Mouse (Mus musculus) intestine, embryonic 14.5 days (tissue): ENCODE measurements around the gene Abcc4. TPM values are rescaled to one million over a fixed set of nuclear protein-coding genes. Genes with fewer than 3 reads are reported as not detected.

Experiments used
- ATAC-seq: fragments of 200-750 bp; cut with Nextera tagmentation; replicated peaks from 2 replicates; pipeline ENCODE4 v1.8.0; 2017; ENCODE audit warnings: low read depth, moderate number of reproducible peaks, moderate TSS enrichment, moderate library complexity; ENCODE audit not compliant: low FRiP score, low TSS enrichment
- DNase-seq: peaks from one replicate; pipeline ENCODE4 v3.0.0-alpha.2; 2018; ENCODE audit warnings: low spot score
- H3K27ac ChIP-seq: fragments of 300-500 bp; sonication (generic); 2 replicates; pipeline ENCODE4 v1.5.1; 2014; ENCODE audit warnings: low read depth, mild to moderate bottlenecking, control low read depth
- H3K27me3 ChIP-seq: fragments of 300-500 bp; sonication (generic); replicated peaks from 2 replicates; pipeline ENCODE4 v1.6.1; 2014; ENCODE audit warnings: low read length, control low read depth; ENCODE audit not compliant: control insufficient read depth, insufficient read depth
- H3K36me3 ChIP-seq: fragments of 300-500 bp; sonication (generic); 2 replicates; pipeline ENCODE4 v1.6.1; 2014; ENCODE audit warnings: low read length, control low read depth; ENCODE audit not compliant: control insufficient read depth, insufficient read depth
- H3K4me1 ChIP-seq: fragments of 300-500 bp; sonication (generic); replicated peaks from 2 replicates; pipeline ENCODE4 v1.6.1; 2014; ENCODE audit warnings: low read length, control low read depth, mixed read lengths; ENCODE audit not compliant: control insufficient read depth, insufficient read depth
- H3K4me2 ChIP-seq: fragments of 300-500 bp; sonication (generic); 2 replicates; pipeline ENCODE4 v1.6.1; 2014; ENCODE audit warnings: low read length
- H3K4me3 ChIP-seq: fragments of 300-500 bp; sonication (generic); 2 replicates; pipeline ENCODE4 v1.5.1; 2014; ENCODE audit warnings: low read depth, low read length, control low read depth, mixed read lengths
- H3K9ac ChIP-seq: fragments of 300-500 bp; sonication (generic); 2 replicates; pipeline ENCODE4 v1.6.1; 2014; ENCODE audit warnings: mild to moderate bottlenecking, low read length
- H3K9me3 ChIP-seq: fragments of 300-500 bp; sonication (generic); 2 replicates; pipeline ENCODE4 v1.6.1; 2016; ENCODE audit warnings: low read length, control low read depth; ENCODE audit not compliant: control insufficient read depth
- WGBS: fragments of 180-500 bp; shearing (Covaris S2); extraction: QIAGEN DNeasy Blood & Tissue Kit; methylation state at CpG from one replicate; pipeline ENCODE4 v1.1.7; 2014; 5-methylcytosine and 5-hydroxymethylcytosine counted together
- polyA plus RNA-seq: library from polyadenylated mRNA; unstranded; fragments of >200 nt; fragmentation: Nextera tagmentation; extraction: Ambion mirVana; gene quantifications from 2 replicates; pipeline ENCODE4 v1.2.1, GENCODE M21; 2014

Abcc4 gene
- polyA plus RNA-seq, 1 experiment from 2014 or later, result 4.4 TPM

DNA sequence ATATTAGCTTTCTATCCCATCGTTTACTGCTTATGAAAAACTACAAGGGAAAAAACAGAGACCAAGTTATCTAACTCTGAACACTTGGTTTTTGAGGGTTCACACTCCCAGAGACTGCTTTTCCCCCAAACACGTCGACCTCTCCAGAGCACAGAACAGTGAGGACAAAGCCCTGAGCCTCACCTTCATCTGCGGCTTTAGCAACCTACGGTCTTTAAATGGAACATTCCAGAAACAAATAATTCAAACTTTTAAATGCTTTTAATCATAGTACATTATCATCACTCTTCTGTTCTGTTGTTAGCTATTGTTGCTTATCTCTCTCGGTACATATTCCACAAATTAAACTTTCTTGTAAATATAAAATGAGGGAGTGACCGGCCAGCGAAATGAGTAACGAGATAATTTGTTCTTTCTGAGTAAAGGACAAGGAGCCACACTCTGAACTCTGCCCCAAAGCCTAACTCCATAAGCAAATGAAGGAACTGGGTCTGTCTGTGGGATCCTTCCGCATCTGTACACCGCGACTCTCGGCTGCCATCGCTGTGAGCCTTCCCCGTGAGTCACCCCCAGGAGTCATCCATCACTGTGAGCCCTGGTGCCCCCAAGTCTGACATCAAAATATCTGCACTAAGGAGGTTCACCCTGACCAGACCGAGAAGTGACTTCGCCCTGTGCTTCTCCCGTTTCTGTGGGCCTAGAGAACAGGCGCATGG is 126.8 kb downstream of the Abcc4 start:
- H3K4me1 ChIP-seq, result no peaks in the 10 kb centered on the region
- no peaks in the 10 kb centered on the region for H3K36me3 ChIP-seq
- no peak overlapping the region for H3K4me2 ChIP-seq
- 81% methylated on average over 19 of the region's 19 CpGs for WGBS
- DNase-seq, result no peak
- H3K9ac ChIP-seq, result no peak overlapping the region
- no peaks in the 10 kb centered on the region for H3K9me3 ChIP-seq
- H3K4me3 ChIP-seq, result no peak overlapping the region
- ATAC-seq, result no peak
- H3K27me3 ChIP-seq, result no peaks in the 10 kb centered on the region
- no peak overlapping the region for H3K27ac ChIP-seq

DNA sequence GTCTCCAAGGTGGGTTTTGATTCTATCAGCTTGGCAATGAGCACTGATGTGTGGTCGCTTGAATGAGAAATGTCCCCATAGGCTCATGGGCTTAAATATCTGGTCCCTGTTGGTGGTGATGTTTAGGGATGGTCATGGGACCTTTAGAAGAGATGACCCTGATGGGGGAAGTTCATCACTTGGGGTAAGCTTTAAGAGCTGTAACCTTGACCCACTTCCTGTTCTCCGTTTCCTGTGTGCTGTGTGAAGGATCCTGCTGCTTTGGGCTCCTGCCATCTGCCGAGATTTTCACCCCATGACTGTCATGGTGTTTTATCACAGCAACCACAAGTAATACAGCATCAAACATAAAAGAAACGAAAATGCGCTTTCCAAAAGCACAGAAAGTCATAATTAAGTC is 128.1 kb downstream of the Abcc4 start:
- Histone ChIP-seq H3K4me3 (no peak overlapping the region), H3K36me3 (no peaks in the 10 kb centered on the region), H3K27ac (no peak overlapping the region), H3K27me3 (no peaks in the 10 kb centered on the region), H3K4me1 (no peaks in the 10 kb centered on the region), H3K9ac (no peak overlapping the region), H3K4me2 (no peak overlapping the region), H3K9me3 (no peaks in the 10 kb centered on the region)
- no peak for DNase-seq
- 83% methylated on average over 5 of the region's 5 CpGs for WGBS
- ATAC-seq, result no peak

DNA sequence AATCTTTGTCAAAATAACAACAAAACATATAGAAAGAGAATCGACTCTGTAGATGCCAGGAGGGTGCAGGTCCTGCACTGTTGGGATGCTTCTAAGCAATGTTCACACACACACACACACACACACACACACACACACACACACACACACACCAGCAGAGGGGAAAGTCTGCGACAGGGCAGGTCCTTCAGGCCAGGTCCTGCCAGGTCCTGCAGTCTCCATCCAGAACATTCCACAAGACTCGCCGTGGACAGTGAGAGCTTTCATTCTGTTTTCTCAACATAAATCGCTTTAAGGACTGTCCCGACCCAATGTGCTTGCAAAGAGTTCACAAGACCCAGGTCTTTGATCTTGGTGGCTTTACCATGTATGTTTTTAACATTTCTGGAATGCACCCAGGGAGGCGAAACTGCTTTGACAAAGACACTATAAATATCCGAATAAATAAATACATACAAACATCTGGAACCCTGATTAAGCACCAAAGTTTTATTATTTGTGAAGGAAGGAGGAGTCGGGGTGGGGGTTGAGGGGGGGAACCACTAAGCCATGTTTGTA is 133.3 kb downstream of the Abcc4 start:
- H3K36me3 ChIP-seq, result no peaks in the 10 kb centered on the region
- no peaks in the 10 kb centered on the region for H3K27me3 ChIP-seq
- H3K4me2 ChIP-seq, result no peak overlapping the region
- WGBS, result 74% methylated on average over 9 of the region's 9 CpGs
- H3K4me3 ChIP-seq, result no peak overlapping the region
- H3K27ac ChIP-seq, result no peak overlapping the region
- H3K9me3 ChIP-seq, result no peaks in the 10 kb centered on the region
- DNase-seq (no peak), ATAC-seq (no peak)
- no peak overlapping the region for H3K9ac ChIP-seq
- H3K4me1 ChIP-seq, result no peaks in the 10 kb centered on the region

DNA sequence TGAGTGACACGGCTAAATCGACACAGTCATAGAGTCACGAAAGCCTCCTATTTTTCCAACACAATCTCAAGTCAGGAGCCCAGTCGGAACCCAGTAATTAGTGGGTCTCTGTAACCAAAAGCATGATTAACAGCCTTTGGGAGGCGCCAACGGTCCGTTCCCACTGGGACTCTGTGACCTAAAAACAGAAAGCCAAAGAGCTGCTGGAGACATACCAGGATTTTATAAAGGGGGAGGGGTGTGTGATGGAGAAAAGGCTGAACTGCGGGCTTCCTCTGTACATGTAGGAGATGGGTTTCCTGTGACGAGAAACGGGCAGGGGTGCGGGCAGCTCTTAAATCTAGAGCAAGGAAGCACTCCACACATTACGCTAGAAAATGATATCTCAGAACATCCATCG is 136.4 kb downstream of the Abcc4 start:
- Histone ChIP-seq H3K4me3 (no peak overlapping the region), H3K27ac (no peak overlapping the region), H3K9me3 (no peaks in the 10 kb centered on the region), H3K4me2 (no peak overlapping the region), H3K9ac (no peak overlapping the region), H3K27me3 (no peaks in the 10 kb centered on the region), H3K4me1 (0 out of 2 replicates have a peak, but pooled peaks cover 3% of the 10 kb centered on the region), H3K36me3 (no peaks in the 10 kb centered on the region)
- DNase-seq (no peak), ATAC-seq (no peak)
- WGBS, result 94% methylated on average over 13 of the region's 13 CpGs

DNA sequence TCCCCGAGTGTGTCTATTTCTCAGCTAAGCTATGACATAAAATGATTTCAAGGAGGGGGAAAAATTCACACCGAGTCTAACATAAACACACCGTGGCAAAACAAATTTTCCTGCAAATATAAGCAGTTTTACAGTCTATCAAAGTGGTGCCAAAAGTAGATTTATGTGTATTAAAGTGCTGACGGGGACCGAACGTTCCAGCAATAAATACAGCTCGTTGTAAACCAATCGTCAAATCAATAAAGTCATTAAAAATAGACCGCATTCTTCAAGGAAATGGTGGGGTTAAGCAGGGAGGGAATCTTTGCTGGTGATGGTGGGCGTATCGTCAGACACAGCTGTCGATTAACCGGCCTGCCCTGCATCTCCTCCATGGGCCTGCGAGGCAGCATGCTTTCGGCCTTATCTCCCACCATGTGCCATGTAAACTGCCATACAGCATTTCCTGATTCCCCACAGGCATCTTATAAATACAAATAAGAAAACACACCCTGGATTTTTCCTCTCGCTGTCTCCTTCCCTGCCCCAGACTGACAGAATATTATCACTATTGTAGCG is 137.8 kb downstream of the Abcc4 start:
- no peak overlapping the region for H3K4me3 ChIP-seq
- ATAC-seq (no peak), DNase-seq (no peak)
- no peak overlapping the region for H3K4me2 ChIP-seq
- no peaks in the 10 kb centered on the region for H3K9me3 ChIP-seq
- 0 out of 2 replicates have a peak, but pooled peaks cover 3% of the 10 kb centered on the region for H3K4me1 ChIP-seq
- 56% methylated on average over 17 of the region's 17 CpGs for WGBS
- no peaks in the 10 kb centered on the region for H3K27me3 ChIP-seq
- no peak overlapping the region for H3K27ac ChIP-seq
- H3K9ac ChIP-seq, result no peak overlapping the region
- no peaks in the 10 kb centered on the region for H3K36me3 ChIP-seq

DNA sequence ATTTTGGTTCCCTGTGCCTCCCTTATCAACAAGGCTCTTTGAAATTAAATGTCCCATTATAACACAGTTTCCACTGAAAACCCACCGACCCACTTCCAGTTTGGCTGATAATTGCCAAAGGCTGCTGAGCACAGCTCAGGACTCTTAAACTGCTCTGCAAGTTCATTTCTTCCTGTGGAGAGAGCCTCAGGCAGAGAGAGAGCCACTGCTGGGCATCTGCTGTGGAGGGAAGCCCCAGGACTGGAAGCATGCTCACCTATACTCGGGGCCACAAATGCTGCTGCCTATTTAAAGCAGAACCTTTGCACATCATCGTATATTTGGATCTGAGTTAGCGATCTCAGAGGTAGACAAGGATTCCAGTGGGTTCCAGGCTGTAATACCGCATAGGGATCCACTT is 139.2 kb downstream of the Abcc4 start:
- Histone ChIP-seq H3K4me1 (0 out of 2 replicates have a peak, but pooled peaks cover 3% of the 10 kb centered on the region), H3K36me3 (no peaks in the 10 kb centered on the region), H3K9me3 (no peaks in the 10 kb centered on the region), H3K9ac (no peak overlapping the region), H3K27me3 (no peaks in the 10 kb centered on the region), H3K4me3 (no peak overlapping the region), H3K27ac (no peak overlapping the region), H3K4me2 (no peak overlapping the region)
- WGBS, result 80% methylated on average over 5 of the region's 5 CpGs
- no peak for DNase-seq
- ATAC-seq, result no peak

DNA sequence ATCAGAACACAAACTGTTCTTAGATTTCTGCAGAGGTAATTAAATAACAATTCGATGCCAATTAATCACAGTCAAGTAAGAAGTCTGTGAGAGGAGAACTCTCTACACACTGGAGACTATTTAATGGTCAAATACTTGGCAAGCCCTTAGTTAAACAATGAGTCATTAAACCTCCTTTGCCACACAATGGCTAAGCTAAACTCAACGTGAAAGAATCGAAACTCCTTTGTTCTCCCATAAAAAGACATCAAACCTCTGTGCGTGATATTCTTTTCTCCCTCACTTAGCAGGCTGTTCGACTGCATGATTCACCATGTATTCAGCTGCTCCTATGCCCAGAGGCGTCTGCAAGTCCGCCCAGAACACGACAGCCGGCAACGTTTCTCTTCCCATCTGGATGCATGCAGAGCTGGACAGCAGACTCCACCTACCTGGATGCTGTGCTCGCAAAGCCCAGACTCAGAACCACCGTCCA is 139.8 kb downstream of the Abcc4 start:
- 41% methylated on average over 12 of the region's 12 CpGs for WGBS
- Histone ChIP-seq H3K4me3 (no peak overlapping the region), H3K4me2 (no peak overlapping the region), H3K9ac (no peak overlapping the region), H3K9me3 (no peaks in the 10 kb centered on the region), H3K36me3 (no peaks in the 10 kb centered on the region), H3K27ac (no peak overlapping the region), H3K4me1 (0 out of 2 replicates have a peak, but pooled peaks cover 3% of the 10 kb centered on the region), H3K27me3 (no peaks in the 10 kb centered on the region)
- 0 out of 2 replicates have a peak, but pooled peaks have one; percentile 50 for ATAC-seq
- DNase-seq, result no peak

DNA sequence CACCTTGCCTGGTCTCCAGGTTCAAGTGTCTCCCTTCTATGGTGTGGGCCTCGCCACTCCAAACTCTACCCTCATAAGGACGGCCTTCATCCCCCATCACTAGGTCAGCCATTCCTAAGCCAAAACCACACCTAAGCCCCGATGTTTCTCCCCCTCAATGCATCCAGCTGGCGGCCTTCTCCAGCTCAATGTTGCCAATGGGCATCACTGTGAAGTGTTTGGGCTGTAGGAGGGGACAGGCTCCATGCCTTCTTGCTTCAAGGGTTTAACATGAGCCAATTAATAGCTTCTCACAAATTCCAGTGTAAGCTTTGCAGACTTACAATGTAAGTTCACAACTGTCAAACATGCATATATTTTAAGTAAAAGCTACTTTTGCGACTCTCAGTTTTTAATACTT is 140.3 kb downstream of the Abcc4 start:
- no peak overlapping the region for H3K4me3 ChIP-seq
- WGBS, result 95% methylated on average over 5 of the region's 5 CpGs
- no peak for ATAC-seq
- no peaks in the 10 kb centered on the region for H3K27me3 ChIP-seq
- no peak overlapping the region for H3K27ac ChIP-seq
- no peak overlapping the region for H3K4me2 ChIP-seq
- 0 out of 2 replicates have a peak, but pooled peaks cover 3% of the 10 kb centered on the region for H3K4me1 ChIP-seq
- no peak for DNase-seq
- no peaks in the 10 kb centered on the region for H3K9me3 ChIP-seq
- H3K36me3 ChIP-seq, result no peaks in the 10 kb centered on the region
- H3K9ac ChIP-seq, result no peak overlapping the region
